Mouse (Mus musculus): ENCODE measurements at regions not wholly inside any gene's neighbourhood (a gene's known extent, or its start where the extent isn't known, plus 50 kb on each side); places are given as distances from the start of the nearest gene placed in this dataset.

DNA sequence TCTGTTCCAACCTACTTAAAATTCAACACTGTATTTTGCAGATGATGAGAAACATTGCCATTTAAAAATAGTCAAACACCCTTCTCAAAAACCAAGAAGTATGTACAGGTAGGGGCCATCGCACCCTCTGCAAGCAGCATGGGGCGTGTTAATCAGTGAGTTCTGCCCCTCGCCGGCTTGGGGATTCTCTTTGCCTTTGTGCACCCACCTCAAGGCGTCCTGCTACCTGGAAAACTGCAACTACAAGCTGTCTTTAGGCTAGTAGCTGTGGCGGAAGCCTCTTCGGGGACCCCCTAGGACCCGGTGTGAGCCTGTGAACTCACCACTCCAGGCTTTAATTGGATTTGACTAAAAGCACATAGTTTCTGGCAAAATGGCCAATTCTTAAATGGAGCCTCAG lies 311.0 kb downstream of the Mtx2 start:
- TF ChIP-seq CTCF (IDR thresholded peaks at IDR 0.05; ENCODE audit: borderline replicate concordance, insufficient read depth, low read depth, low read length): no peak
- TF ChIP-seq POLR2A (IDR thresholded peaks at IDR 0.05; ENCODE audit: borderline replicate concordance, insufficient read depth, low read length): no peak
